Mouse (Mus musculus) liver, adult 2 months (tissue): ENCODE results near the gene Map4k5.

Source experiments
- CTCF ChIP-seq: fragments of 200-500 bp; IDR thresholded peaks from 2 replicates; pipeline ENCODE4 v1.5.1; 2011; ENCODE audit warnings: low read depth, low read length, control low read depth
- POLR2A ChIP-seq: fragments of 200-500 bp; IDR thresholded peaks from 2 replicates; pipeline ENCODE4 v1.6.1; 2011; ENCODE audit warnings: low read length, control low read depth; ENCODE audit not compliant: insufficient read depth; ENCODE audit errors: extremely low read depth

DNA sequence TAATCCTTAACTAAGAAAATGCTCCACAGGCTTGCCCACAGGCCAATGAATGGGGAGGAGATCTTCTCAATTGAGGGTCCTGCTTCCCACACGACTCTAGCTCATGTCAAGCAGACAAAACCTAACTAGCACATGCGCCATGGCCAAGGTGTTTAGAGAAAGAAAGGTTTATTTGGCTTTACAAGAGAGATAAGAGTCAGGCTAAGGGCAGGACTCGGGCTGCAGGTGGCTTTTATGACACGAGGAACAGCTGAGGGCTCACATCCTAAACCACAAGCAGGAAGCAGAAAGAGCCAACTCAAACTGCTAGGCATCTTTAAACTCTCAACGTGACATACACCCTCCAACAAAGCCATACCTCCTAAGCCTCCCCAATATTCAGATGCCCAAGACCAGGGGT, 25.7 kb downstream of the Map4k5 start:
- no peak for TF ChIP-seq POLR2A
- no peak for TF ChIP-seq CTCF
